Mouse (Mus musculus): ENCODE data around the gene Pacs1.
"Not testable (repeated sequence)": the region's sequence is repeated elsewhere in the genome, so short reads cannot be mapped to it uniquely, and the experiment has no call there.

Gene Pacs1

GRCm38 (mm10) chr19:5151741-5152140 lies 121.2 kb downstream of the Pacs1 start:
- no peak for DNase-seq (ENCODE audit: low spot score in 2 of 2)

GRCm38 (mm10) chr19:5151331-5151730 lies 121.6 kb downstream of the Pacs1 start:
- peak; percentile 79 to 86 for DNase-seq (ENCODE audit: low spot score in 2 of 2)

- DNase-seq (ENCODE audit: low spot score in 2 of 2): peak; percentile 77 to 87
Measured at GRCm38 (mm10) chr19:5150358-5150757, 122.6 kb downstream of the Pacs1 start.

- DNase-seq (ENCODE audit: low spot score in 2 of 2): not testable (repeated sequence)
Measured at GRCm38 (mm10) chr19:5149041-5149440, 123.9 kb downstream of the Pacs1 start.

- peak; percentile 81 to 84 for DNase-seq (ENCODE audit: low spot score in 2 of 2)
Measured at GRCm38 (mm10) chr19:5139640-5140039, 133.3 kb downstream of the Pacs1 start.

- DNase-seq (ENCODE audit: low spot score in 2 of 2): no peak
Measured at GRCm38 (mm10) chr19:5131237-5131636, 141.7 kb downstream of the Pacs1 start.

GRCm38 (mm10) chr19:5129770-5130169 lies 143.1 kb downstream of the Pacs1 start:
- no peak for DNase-seq (ENCODE audit: low spot score in 2 of 2)

GRCm38 (mm10) chr19:5124055-5124614 lies 148.8 kb downstream of the Pacs1 start:
- DNase-seq (ENCODE audit: low spot score in 2 of 2): no peak

GRCm38 (mm10) chr19:5123241-5123640 lies 149.7 kb downstream of the Pacs1 start:
- no peak for DNase-seq (ENCODE audit: low spot score in 2 of 2)

- DNase-seq (ENCODE audit: low spot score in 2 of 2): no peak
Measured at GRCm38 (mm10) chr19:5122492-5122891, 150.4 kb downstream of the Pacs1 start.

GRCm38 (mm10) chr19:5118384-5118698 lies 154.6 kb downstream of the Pacs1 start, which contains the start of gene Klc2:
Gene Klc2 (minus strand): TSS chr19:5118560.
- DNase-seq (ENCODE audit: low spot score in 2 of 2): no peak

- DNase-seq (ENCODE audit: low spot score in 2 of 2): peak; percentile 91 to 92
Measured at GRCm38 (mm10) chr19:5117494-5118383, 155.2 kb downstream of the Pacs1 start.

GRCm38 (mm10) chr19:5113783-5114182 lies 159.1 kb downstream of the Pacs1 start:
- DNase-seq (ENCODE audit: low spot score in 2 of 2): no peak

GRCm38 (mm10) chr19:5109659-5110453 lies 163.1 kb downstream of the Pacs1 start:
- DNase-seq (ENCODE audit: low spot score in 2 of 2): no peak

- no peak for DNase-seq (ENCODE audit: low spot score in 2 of 2)
Measured at GRCm38 (mm10) chr19:5108702-5109101, 164.2 kb downstream of the Pacs1 start.

- DNase-seq (ENCODE audit: low spot score in 2 of 2): no peak
Measured at GRCm38 (mm10) chr19:5108271-5108575, 164.7 kb downstream of the Pacs1 start.

GRCm38 (mm10) chr19:5107556-5108270 lies 165.2 kb downstream of the Pacs1 start:
- no peak for DNase-seq (ENCODE audit: low spot score in 2 of 2)

GRCm38 (mm10) chr19:5106731-5107191 lies 166.2 kb downstream of the Pacs1 start, which contains the start of gene Rab1b:
Gene Rab1b (minus strand): TSS chr19:5107072.
- peak; percentile 99 for DNase-seq (ENCODE audit: low spot score in 2 of 2)

GRCm38 (mm10) chr19:5106074-5106473 lies 166.8 kb downstream of the Pacs1 start:
- peak in 1 of 2 experiments; percentile 59 for DNase-seq (ENCODE audit: low spot score in 2 of 2)

GRCm38 (mm10) chr19:5098363-5099143 lies 174.4 kb downstream of the Pacs1 start, which contains the start of gene Cnih2:
Gene Cnih2 (minus strand): TSS chr19:5098521.
- DNase-seq (ENCODE audit: low spot score in 2 of 2): peak; percentile 82 to 86
